8 mouse cellular contexts compared by ENCODE assay signal in the genomic region with DNA sequence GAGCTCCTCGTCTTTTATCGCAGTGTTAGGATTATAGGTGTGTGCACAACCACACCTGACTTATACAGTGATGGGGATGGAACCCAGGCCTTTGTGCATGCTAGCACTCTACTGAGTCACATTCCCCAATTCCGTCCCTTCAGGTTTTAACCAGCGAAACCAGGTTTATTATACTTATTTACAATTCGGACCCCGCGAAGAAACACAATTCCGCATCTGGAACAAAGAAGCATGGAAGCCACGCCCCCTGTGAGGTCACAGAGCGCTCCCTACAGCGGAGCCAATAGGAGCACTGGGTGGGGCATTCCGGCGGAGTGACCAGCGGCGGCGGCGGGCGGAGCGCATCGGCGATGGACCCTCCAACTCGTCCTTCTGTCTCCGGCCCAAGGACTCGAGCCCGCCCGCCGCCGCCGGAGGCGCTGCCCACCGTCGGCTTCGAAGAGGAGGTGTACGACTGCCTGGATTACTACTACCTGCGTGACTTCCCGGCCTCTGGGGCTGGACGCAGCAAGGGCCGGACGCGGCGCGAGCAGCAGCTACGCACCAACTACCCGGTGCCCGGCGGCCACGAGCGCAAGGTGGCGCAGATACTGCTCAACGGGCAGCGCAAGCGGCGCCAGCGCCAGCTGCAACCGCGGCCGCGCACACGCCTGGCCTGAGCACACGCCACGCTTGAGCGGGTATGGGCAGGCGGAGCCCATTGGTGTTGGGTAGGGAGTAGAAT. TPM values are rescaled to one million over a fixed set of nuclear protein-coding genes. Genes with fewer than 3 reads are reported as not detected.
DNase-seq lines count a peak whose midpoint lies in the region; ATAC-seq and TF ChIP-seq lines count a peak whose summit lies in the region.

A gene (plus strand): TSS at position 299 of the 724 bp plus-strand sequence.

- H3K27me3 ChIP-seq in embryonic facial prominence, embryonic 15.5 days: no peaks in the 10 kb centered on the region
- no peaks in the 10 kb centered on the region for H3K27me3 ChIP-seq in limb, embryonic 12.5 days
- H3K27me3 ChIP-seq in midbrain, embryonic 14.5 days (ENCODE audit: control insufficient read depth, insufficient read depth, low read length): no peaks in the 10 kb centered on the region

- H3K4me1 ChIP-seq in bone marrow macrophage, adult 2 months (ENCODE audit: control insufficient read depth, insufficient read depth, low read length): peaks cover 6% of the 10 kb centered on the region
- H3K4me1 ChIP-seq in embryonic facial prominence, embryonic 15.5 days: peaks cover 3% of the 10 kb centered on the region; the same call in 1 of the 2 replicates
- 0 out of 2 replicates have a peak, but pooled peaks cover 8% of the 10 kb centered on the region for H3K4me1 ChIP-seq in limb, embryonic 12.5 days (replicated peaks)
- peaks cover 9% of the 10 kb centered on the region; the same call in 1 of the 2 replicates for H3K4me1 ChIP-seq in midbrain, embryonic 14.5 days (ENCODE audit: control insufficient read depth, insufficient read depth, low read length)

- peak; percentile 96 for ATAC-seq in embryonic facial prominence, embryonic 15.5 days (ENCODE audit: insufficient number of reproducible peaks, low FRiP score, low TSS enrichment, low read depth)
- peak; percentile 95 for ATAC-seq in limb, embryonic 12.5 days (ENCODE audit: insufficient number of reproducible peaks, insufficient read depth, low FRiP score, low TSS enrichment, low read depth)
- peak; percentile 97 for ATAC-seq in midbrain, embryonic 14.5 days (ENCODE audit: low FRiP score, low TSS enrichment)

- H3K27ac ChIP-seq in bone marrow macrophage, adult 2 months (ENCODE audit: insufficient read depth, low read depth, low read length): peak within 1 kb of the TSS; percentile 48
- peak within 1 kb of the TSS; percentile 79 for H3K27ac ChIP-seq in embryonic facial prominence, embryonic 15.5 days (replicated peaks)
- H3K27ac ChIP-seq in limb, embryonic 12.5 days: peak within 1 kb of the TSS; percentile 91
- H3K27ac ChIP-seq in midbrain, embryonic 14.5 days (replicated peaks; ENCODE audit: low read depth, low read length): peak within 1 kb of the TSS; percentile 98

- no peaks in the 10 kb centered on the region for H3K36me3 ChIP-seq in embryonic facial prominence, embryonic 15.5 days
- H3K36me3 ChIP-seq in limb, embryonic 12.5 days: 0 out of 2 replicates have a peak, but pooled peaks cover 5% of the 10 kb centered on the region
- peaks cover 4% of the 10 kb centered on the region; the same call in 1 of the 2 replicates for H3K36me3 ChIP-seq in midbrain, embryonic 14.5 days (ENCODE audit: control insufficient read depth, insufficient read depth, low read length)

- 0 out of 2 replicates have a peak, but pooled peaks have one; percentile 11 for TF ChIP-seq CTCF in bone marrow macrophage, adult 2 months (IDR thresholded peaks at IDR 0.05; ENCODE audit: low read depth, low read length)

- TF ChIP-seq POLR2A in bone marrow macrophage, adult 2 months (IDR thresholded peaks at IDR 0.05; ENCODE audit: borderline replicate concordance, low read depth, low read length): no peak

- peak; percentile 94 for DNase-seq in 416B (ENCODE audit: low read depth)
- peak; percentile 86 for DNase-seq in heart, adult 8-10 months (ENCODE audit: low spot score)
- peak; percentile 88 to 91 for DNase-seq in kidney, adult 8-10 months
- peak; percentile 97 for DNase-seq in midbrain, embryonic 14.5 days
- DNase-seq in spleen, adult 12 weeks (ENCODE audit: low spot score): peak; percentile 74

- peak within 1 kb of the TSS; percentile 61 for H3K9ac ChIP-seq in embryonic facial prominence, embryonic 15.5 days
- H3K9ac ChIP-seq in limb, embryonic 12.5 days (replicated peaks): peak within 1 kb of the TSS; percentile 82
- H3K9ac ChIP-seq in midbrain, embryonic 14.5 days (replicated peaks; ENCODE audit: low read length): peak within 1 kb of the TSS; percentile 85

- peak within 1 kb of the TSS; percentile 86 for H3K4me2 ChIP-seq in embryonic facial prominence, embryonic 15.5 days (replicated peaks)
- peak within 1 kb of the TSS; percentile 86 for H3K4me2 ChIP-seq in limb, embryonic 12.5 days
- peak within 1 kb of the TSS; percentile 79 for H3K4me2 ChIP-seq in midbrain, embryonic 14.5 days (ENCODE audit: low read length)

- peak within 1 kb of the TSS; percentile 82 for H3K4me3 ChIP-seq in bone marrow macrophage, adult 2 months (ENCODE audit: insufficient read depth, low read length)
- peak within 1 kb of the TSS; percentile 62 for H3K4me3 ChIP-seq in embryonic facial prominence, embryonic 15.5 days (replicated peaks)
- H3K4me3 ChIP-seq in limb, embryonic 12.5 days (replicated peaks): peak within 1 kb of the TSS; percentile 75
- peak within 1 kb of the TSS; percentile 65 for H3K4me3 ChIP-seq in midbrain, embryonic 14.5 days (replicated peaks; ENCODE audit: low read depth, low read length)

- no peaks in the 10 kb centered on the region for H3K9me3 ChIP-seq in embryonic facial prominence, embryonic 15.5 days (replicated peaks)
- H3K9me3 ChIP-seq in limb, embryonic 12.5 days: no peaks in the 10 kb centered on the region
- no peaks in the 10 kb centered on the region for H3K9me3 ChIP-seq in midbrain, embryonic 14.5 days (ENCODE audit: control insufficient read depth, low read length)

- WGBS in embryonic facial prominence, embryonic 15.5 days: under 1% methylated on average over 63 of the region's 63 CpGs
- WGBS in limb, embryonic 12.5 days: under 1% methylated on average over 63 of the region's 63 CpGs
- under 1% methylated on average over 63 of the region's 63 CpGs for WGBS in midbrain, embryonic 14.5 days

RNA-seq across cellular contexts. Expression of the gene that starts here (rescaled TPM):
- 2.9 and 4.5 TPM in 2 replicates for polyA plus RNA-seq in bone marrow macrophage, adult 2 months (2012; ENCODE audit: insufficient read depth, insufficient read length, missing spikeins)
- polyA plus RNA-seq in embryonic facial prominence, embryonic 15.5 days (2015; fragmentation: Nextera tagmentation; extraction: Ambion mirVana): 3.6 and 4.7 TPM in 2 replicates
- total RNA-seq in heart, adult 8-10 months (2022): 1 to 10 TPM in 2 of 4 experiments, under 1 TPM in 2; 0.47 to 1.7 (median 1.0) TPM
- polyA plus RNA-seq in limb, embryonic 12.5 days (2016; fragmentation: Nextera tagmentation; extraction: Ambion mirVana): 5.0 and 6.2 TPM in 2 replicates
- polyA plus RNA-seq in midbrain, embryonic 14.5 days (2014; fragmentation: Nextera tagmentation; extraction: Ambion mirVana): 5.4 and 6.0 TPM in 2 replicates

Comparison
In these comparisons a context has a peak if more than half of its experiments do, and no peak if none do; other contexts are left out.
1. Peak in every context shown above with its lines: DNase-seq, ATAC-seq, H3K4me3 ChIP-seq and H3K27ac ChIP-seq.
2. H3K27ac ChIP-seq: peak in every context shown above with its lines; median percentile 98 in midbrain, embryonic 14.5 days; 91 in limb, embryonic 12.5 days; 79 in embryonic facial prominence, embryonic 15.5 days; 48 in bone marrow macrophage, adult 2 months.